Mouse (Mus musculus): ENCODE measurements around the gene Prp2. TPM values are rescaled to one million over a fixed set of nuclear protein-coding genes. Genes with fewer than 3 reads are reported as not detected.
"Not testable (repeated sequence)": the region's sequence is repeated elsewhere in the genome, so short reads cannot be mapped to it uniquely, and the experiment has no call there.

Prp2 gene
- polyA plus RNA-seq (2012; fragmentation: generic; extraction: Trizol): not detected

GRCm38 (mm10) chr6:132595613-132596012, at the start of gene Prp2:
TSS of gene Prp2 (plus strand) at chr6:132595913.
- not testable (repeated sequence) for H3K4me3 ChIP-seq; H3K79me2 ChIP-seq (ENCODE audit: control insufficient read depth, insufficient read depth); H3ac ChIP-seq (ENCODE audit: control insufficient read depth, insufficient read length); H3K27me3 ChIP-seq (ENCODE audit: control insufficient read depth, insufficient read depth, insufficient read length); H3K36me3 ChIP-seq (ENCODE audit: control insufficient read depth, insufficient read depth); H3K4me2 ChIP-seq (ENCODE audit: low read depth)

GRCm38 (mm10) chr6:132569509-132569908, 26.2 kb upstream of the Prp2 start, which contains the start of gene Prh1:
TSS of gene Prh1 (plus strand) at chr6:132569809.
- not testable (repeated sequence) for H3K4me2 ChIP-seq (ENCODE audit: low read depth)

GRCm38 (mm10) chr6:132649399-132649798, 53.7 kb downstream of the Prp2 start:
- Histone ChIP-seq H3K4me2 (ENCODE audit: low read depth) (no peak overlapping the region), H3K27me3 (ENCODE audit: control insufficient read depth, insufficient read depth, insufficient read length) (no peaks in the 10 kb centered on the region), H3K36me3 (ENCODE audit: control insufficient read depth, insufficient read depth) (no peaks in the 10 kb centered on the region), H3K4me3 (no peak overlapping the region), H3K79me2 (ENCODE audit: control insufficient read depth, insufficient read depth) (no peaks in the 10 kb centered on the region), H3ac (ENCODE audit: control insufficient read depth, insufficient read length) (no peak overlapping the region)
- TF ChIP-seq E2F4 (IDR thresholded peaks at IDR 0.05; ENCODE audit: insufficient read depth) (no peak), POLR2A (IDR thresholded peaks at IDR 0.05; ENCODE audit: insufficient read length, low read depth) (no peak), MAX (IDR thresholded peaks at IDR 0.05; ENCODE audit: low read depth) (no peak), TCF12 (IDR thresholded peaks at IDR 0.05; ENCODE audit: insufficient read depth, poor library complexity, severe bottlenecking) (no peak)

More at GRCm38 (mm10) chr6:132569509-132569908, 26.2 kb upstream of the Prp2 start, which contains the start of gene Prh1:
- H3K36me3 ChIP-seq (ENCODE audit: control insufficient read depth, insufficient read depth); H3ac ChIP-seq (ENCODE audit: control insufficient read depth, insufficient read length); H3K27me3 ChIP-seq (ENCODE audit: control insufficient read depth, insufficient read depth, insufficient read length); H3K4me3 ChIP-seq; H3K79me2 ChIP-seq (ENCODE audit: control insufficient read depth, insufficient read depth): not testable (repeated sequence)

Other genes with a start within 250 kb of the Prp2 start
- gene Gm8882, start 231.8 kb upstream of the Prp2 start, polyA plus RNA-seq (2012; fragmentation: generic; extraction: Trizol): not detected
- not detected for gene Prh1, start 26.1 kb upstream of the Prp2 start, polyA plus RNA-seq (2012; fragmentation: generic; extraction: Trizol)
- not detected for gene A630073D07Rik, start 55.6 kb downstream of the Prp2 start, polyA plus RNA-seq (2012; fragmentation: generic; extraction: Trizol)
- gene Tas2r120, start 61.0 kb downstream of the Prp2 start, polyA plus RNA-seq (2012; fragmentation: generic; extraction: Trizol): not detected
- not detected for gene Tas2r121, start 105.1 kb downstream of the Prp2 start, polyA plus RNA-seq (2012; fragmentation: generic; extraction: Trizol)
- not detected for gene Tas2r122, start 116.0 kb downstream of the Prp2 start, polyA plus RNA-seq (2012; fragmentation: generic; extraction: Trizol)
- not detected for gene Tas2r115, start 142.1 kb downstream of the Prp2 start, polyA plus RNA-seq (2012; fragmentation: generic; extraction: Trizol)
- not detected for gene Tas2r124, start 158.8 kb downstream of the Prp2 start, polyA plus RNA-seq (2012; fragmentation: generic; extraction: Trizol)
- gene Tas2r102, start 166.2 kb downstream of the Prp2 start, polyA plus RNA-seq (2012; fragmentation: generic; extraction: Trizol): not detected
- gene Tas2r136, start 182.2 kb downstream of the Prp2 start, polyA plus RNA-seq (2012; fragmentation: generic; extraction: Trizol): not detected
- gene Tas2r117, start 206.9 kb downstream of the Prp2 start, polyA plus RNA-seq (2012; fragmentation: generic; extraction: Trizol): not detected

All from myocyte (in vitro differentiated cells).